Mouse (Mus musculus) CH12.LX (cell line): Measurements from ENCODE around the gene Psmg3.

Experiments used
- CHD2 ChIP-seq: IDR thresholded peaks from 2 replicates; pipeline ENCODE4 v1.6.1; 2011; ENCODE audit warnings: low read length, improper control_type of control experiment
- CTCF ChIP-seq, 2 experiments: IDR thresholded peaks in 1 of 2; conservative IDR thresholded peaks in 1 of 2; 2 replicates each; pipeline ENCODE4 v1.5.1; 2011 to 2012; ENCODE audit warnings: low read depth in 2 of 2, low read length in 2 of 2, improper control_type of control experiment in 1 of 2, inconsistent platforms in 1 of 2, mild to moderate bottlenecking in 1 of 2, moderate library complexity in 1 of 2
- EP300 ChIP-seq: IDR thresholded peaks from 2 replicates; pipeline ENCODE4 v1.6.1; 2011; ENCODE audit warnings: low read length, improper control_type of control experiment
- MAFK ChIP-seq: IDR thresholded peaks from 2 replicates; pipeline ENCODE4 v1.6.1; 2011; ENCODE audit warnings: low read length, improper control_type of control experiment; ENCODE audit not compliant: insufficient replicate concordance
- MEF2A ChIP-seq: IDR thresholded peaks from 2 replicates; pipeline ENCODE4 v1.6.1; 2014; ENCODE audit warnings: low read depth, mild to moderate bottlenecking, inconsistent platforms, low read length, improper control_type of control experiment, borderline replicate concordance
- TBP ChIP-seq: conservative IDR thresholded peaks from 2 replicates; pipeline ENCODE4 v1.6.1; 2011; ENCODE audit warnings: low read depth, low read length, improper control_type of control experiment
- ZMIZ1 ChIP-seq: IDR thresholded peaks from 2 replicates; pipeline ENCODE4 v1.6.1; 2012; ENCODE audit warnings: low read depth, mild to moderate bottlenecking, inconsistent platforms, low read length, improper control_type of control experiment

- no peak for TF ChIP-seq MEF2A
- TF ChIP-seq CTCF (conservative IDR thresholded peaks at IDR 0.05 in 1 of 2, IDR thresholded peaks at IDR 0.05 in 1 of 2; ENCODE audit: low read depth in 2 of 2, low read length in 2 of 2) = no peak
- no peak for TF ChIP-seq CHD2
- no peak for TF ChIP-seq MAFK
- TF ChIP-seq ZMIZ1 = no peak
- TF ChIP-seq EP300 = no peak
- TF ChIP-seq TBP = no peak
Measured at GRCm38 (mm10) chr5:139805924-139806323, 20.8 kb downstream of the Psmg3 start.
